Mouse (Mus musculus) midbrain, embryonic 11.5 days (tissue): ENCODE measurements around the gene Map1b. TPM values are rescaled to one million over a fixed set of nuclear protein-coding genes. Genes with fewer than 3 reads are reported as not detected.

Experiments used
- ATAC-seq: fragments of 200-750 bp; cut with Nextera tagmentation; 2 replicates; pipeline ENCODE4 v1.8.0; 2017; ENCODE audit warnings: moderate TSS enrichment, moderate library complexity; ENCODE audit not compliant: low FRiP score
- DNase-seq: peaks from one replicate; pipeline ENCODE4 v3.0.0; 2015; ENCODE audit warnings: low spot score; ENCODE audit errors: missing footprints
- H3K27ac ChIP-seq: fragments of 300-500 bp; sonication (generic); 2 replicates; pipeline ENCODE4 v1.5.1; 2014; ENCODE audit warnings: low read depth, low read length
- H3K27me3 ChIP-seq: fragments of 300-500 bp; sonication (generic); 2 replicates; pipeline ENCODE4 v1.6.1; 2014; ENCODE audit warnings: mild to moderate bottlenecking, low read length, moderate library complexity, mixed read lengths; ENCODE audit not compliant: control insufficient read depth, insufficient read depth
- H3K36me3 ChIP-seq: fragments of 300-500 bp; sonication (generic); 2 replicates; pipeline ENCODE4 v1.6.1; 2014; ENCODE audit warnings: mild to moderate bottlenecking, low read length, moderate library complexity, mixed read lengths; ENCODE audit not compliant: control insufficient read depth, insufficient read depth
- H3K4me1 ChIP-seq: fragments of 300-500 bp; sonication (generic); 2 replicates; pipeline ENCODE4 v1.6.1; 2014; ENCODE audit warnings: low read length; ENCODE audit not compliant: control insufficient read depth, insufficient read depth
- H3K4me2 ChIP-seq: fragments of 300-500 bp; sonication (generic); 2 replicates; pipeline ENCODE4 v1.6.1; 2014; ENCODE audit warnings: mild to moderate bottlenecking, moderate library complexity
- H3K4me3 ChIP-seq: fragments of 300-500 bp; sonication (generic); 2 replicates; pipeline ENCODE4 v1.5.1; 2014; ENCODE audit warnings: low read depth, low read length
- H3K9ac ChIP-seq: fragments of 300-500 bp; sonication (generic); 2 replicates; pipeline ENCODE4 v1.6.1; 2014; ENCODE audit warnings: low read length
- H3K9me3 ChIP-seq: fragments of 300-500 bp; sonication (generic); 2 replicates; pipeline ENCODE4 v1.6.1; 2016; ENCODE audit warnings: low read length; ENCODE audit not compliant: control insufficient read depth
- WGBS: fragments of 180-500 bp; shearing (Covaris S2); extraction: QIAGEN DNeasy Blood & Tissue Kit; methylation state at CpG from one replicate; pipeline ENCODE4 v1.1.7; 2014; 5-methylcytosine and 5-hydroxymethylcytosine counted together
- polyA plus RNA-seq: library from polyadenylated mRNA; unstranded; fragments of >200 nt; fragmentation: Nextera tagmentation; extraction: Ambion mirVana; gene quantifications from 2 replicates; pipeline ENCODE4 v1.2.1, GENCODE M21; 2014

Gene Map1b
- polyA plus RNA-seq, 1 experiment from 2014 or later = 911 TPM

- Histone ChIP-seq H3K4me1 (peaks cover 46% of the 10 kb centered on the region), H3K27ac (0 out of 2 replicates have a peak overlapping the region, but pooled peaks have one; percentile 15), H3K27me3 (no peaks in the 10 kb centered on the region), H3K4me2 (no peak overlapping the region), H3K9ac (no peak overlapping the region), H3K36me3 (no peaks in the 10 kb centered on the region), H3K4me3 (no peak overlapping the region), H3K9me3 (no peaks in the 10 kb centered on the region)
- ATAC-seq (no peak), DNase-seq (no peak)
- 52% methylated on average over 6 of the region's 6 CpGs for WGBS
These were observed 49.5 kb downstream of the Map1b start for GRCm38 (mm10) chr13:99466811-99467315.

DNA sequence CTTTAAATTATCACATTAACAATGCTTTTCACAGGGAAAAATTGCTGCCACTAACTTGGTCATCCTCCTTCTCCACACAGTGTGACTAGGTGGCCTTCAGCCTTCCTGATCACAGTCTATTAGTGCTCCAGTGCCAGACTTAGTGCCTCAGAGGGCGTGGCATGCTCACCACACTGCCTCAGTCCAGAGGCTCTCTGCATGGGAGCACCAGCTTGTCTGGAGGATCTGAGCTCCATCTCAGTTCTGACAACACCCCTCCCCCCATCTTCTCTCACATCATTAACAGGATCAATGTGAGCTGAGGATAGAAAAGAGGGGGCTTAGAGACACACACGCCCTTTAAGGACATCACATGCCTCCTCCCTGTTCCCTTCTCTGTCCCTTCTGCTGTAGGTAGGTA, 50.3 kb downstream of the Map1b start:
- DNase-seq = no peak
- 42% methylated on average over 2 of the region's 2 CpGs for WGBS

DNA sequence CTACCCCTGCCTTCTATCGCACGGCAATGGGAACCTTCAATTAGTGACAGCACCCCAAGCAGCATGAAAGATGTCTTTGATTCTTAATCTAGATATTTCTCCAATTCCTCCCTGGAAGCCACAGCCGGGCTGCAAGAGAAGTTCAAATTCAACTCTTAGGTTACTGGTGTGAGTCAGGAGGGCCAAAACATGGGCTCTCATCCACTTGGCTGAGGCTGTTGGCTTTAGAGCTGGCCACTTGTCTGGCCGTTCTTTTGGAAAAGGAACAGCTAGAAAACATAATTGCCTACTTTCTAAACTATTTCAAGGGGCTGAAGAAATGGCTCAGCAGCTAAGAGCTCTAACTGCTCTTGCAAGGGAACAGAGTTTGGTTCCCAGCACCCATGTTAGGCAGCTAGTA, 51.8 kb downstream of the Map1b start:
- no peak for ATAC-seq
- Histone ChIP-seq H3K9me3 (no peaks in the 10 kb centered on the region), H3K27ac (no peak overlapping the region), H3K36me3 (no peaks in the 10 kb centered on the region), H3K27me3 (no peaks in the 10 kb centered on the region), H3K4me1 (peaks cover 29% of the 10 kb centered on the region), H3K4me2 (no peak overlapping the region), H3K9ac (no peak overlapping the region), H3K4me3 (no peak overlapping the region)
- 78% methylated on average over 4 of the region's 4 CpGs for WGBS
- no peak for DNase-seq

More for the DNA sequence above, 50.3 kb downstream of the Map1b start:
- Histone ChIP-seq H3K27ac (no peak overlapping the region; the same call in 1 of the 2 replicates), H3K27me3 (no peaks in the 10 kb centered on the region), H3K9ac (no peak overlapping the region), H3K4me3 (no peak overlapping the region), H3K4me2 (no peak overlapping the region), H3K9me3 (no peaks in the 10 kb centered on the region), H3K36me3 (no peaks in the 10 kb centered on the region), H3K4me1 (peaks cover 45% of the 10 kb centered on the region)
- peak; percentile 65 for ATAC-seq

GRCm38 (mm10) chr13:99461886-99462285, 54.5 kb downstream of the Map1b start:
- H3K9ac ChIP-seq = no peak overlapping the region
- no peak for ATAC-seq
- H3K4me3 ChIP-seq = no peak overlapping the region
- 93% methylated on average over 4 of the region's 4 CpGs for WGBS
- no peaks in the 10 kb centered on the region for H3K27me3 ChIP-seq
- peaks cover 9% of the 10 kb centered on the region for H3K4me1 ChIP-seq
- DNase-seq = no peak
- no peak overlapping the region for H3K4me2 ChIP-seq
- H3K27ac ChIP-seq = no peak overlapping the region
- peaks cover 2% of the 10 kb centered on the region; the same call in 1 of the 2 replicates for H3K36me3 ChIP-seq
- no peaks in the 10 kb centered on the region for H3K9me3 ChIP-seq

DNA sequence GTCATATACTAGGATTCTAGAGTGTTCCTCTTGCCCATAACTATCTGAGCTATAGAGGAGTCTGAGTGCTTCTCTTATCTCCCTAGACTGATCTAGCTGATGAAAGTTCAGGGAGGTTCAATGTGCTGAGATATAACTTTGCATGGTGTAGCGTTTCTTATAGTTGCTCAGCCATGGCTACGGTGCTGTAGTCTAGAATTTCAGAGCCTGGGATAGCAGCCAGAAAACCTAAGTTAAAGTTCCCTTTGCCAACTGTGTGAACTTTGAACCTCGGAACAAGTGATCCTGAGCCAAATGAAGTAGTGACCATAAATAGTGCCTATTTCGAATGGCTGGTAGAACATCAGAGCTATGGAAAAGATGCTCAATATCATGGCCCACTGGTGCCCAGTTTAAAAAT, 56.7 kb downstream of the Map1b start:
- DNase-seq (no peak), ATAC-seq (no peak)
- Histone ChIP-seq H3K9me3 (no peaks in the 10 kb centered on the region), H3K36me3 (peaks cover 2% of the 10 kb centered on the region; the same call in 1 of the 2 replicates), H3K27me3 (no peaks in the 10 kb centered on the region), H3K4me1 (0 out of 2 replicates have a peak, but pooled peaks cover 4% of the 10 kb centered on the region), H3K4me2 (no peak overlapping the region), H3K4me3 (no peak overlapping the region), H3K9ac (no peak overlapping the region), H3K27ac (no peak overlapping the region)
- 95% methylated on average over 4 of the region's 4 CpGs for WGBS

DNA sequence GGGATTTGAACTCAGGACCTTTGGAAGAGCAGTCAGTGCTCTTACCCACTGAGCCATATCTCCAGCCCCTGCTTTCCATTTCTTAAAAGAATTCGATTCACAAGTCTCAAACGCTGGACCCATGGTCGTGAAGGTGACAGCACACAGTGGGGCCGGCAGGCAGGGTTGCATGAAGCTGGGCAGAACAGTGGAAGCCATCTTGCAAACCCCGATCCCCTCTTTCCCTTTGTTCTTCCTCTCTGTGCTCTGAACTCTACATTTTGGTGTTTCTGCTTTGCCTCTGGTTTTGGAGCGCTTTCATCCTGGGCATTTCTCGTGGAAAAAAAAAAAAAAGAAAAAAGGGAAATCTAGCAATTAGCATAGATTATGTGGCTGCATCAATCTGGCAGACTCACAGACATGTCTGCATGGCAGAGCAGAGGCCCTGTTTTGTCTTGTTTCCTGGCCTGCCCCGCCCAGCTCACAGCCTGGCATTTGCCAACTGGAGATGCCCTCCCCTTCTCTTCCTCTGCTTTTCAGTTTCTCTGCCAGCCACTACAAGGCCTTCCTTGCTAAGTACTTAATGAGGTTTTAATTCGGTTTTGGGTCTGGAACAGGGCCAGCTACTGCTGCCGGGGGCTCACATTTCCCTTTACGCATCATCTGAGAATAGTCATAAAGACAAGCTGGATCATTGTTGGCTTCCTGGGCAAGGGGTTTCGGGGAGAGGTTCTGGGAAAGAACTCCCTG, 57.5 kb downstream of the Map1b start:
- no peak overlapping the region for H3K4me3 ChIP-seq
- H3K4me1 ChIP-seq = 0 out of 2 replicates have a peak, but pooled peaks cover 4% of the 10 kb centered on the region
- 94% methylated on average over 12 of the region's 12 CpGs for whole genome bisulfite sequencing
- peaks cover 2% of the 10 kb centered on the region; the same call in 1 of the 2 replicates for H3K36me3 ChIP-seq
- H3K4me2 ChIP-seq = no peak overlapping the region
- ATAC-seq = no peak
- H3K27ac ChIP-seq = no peak overlapping the region
- H3K9ac ChIP-seq = no peak overlapping the region
- H3K27me3 ChIP-seq = no peaks in the 10 kb centered on the region
- DNase-seq = no peak
- H3K9me3 ChIP-seq = no peaks in the 10 kb centered on the region

DNA sequence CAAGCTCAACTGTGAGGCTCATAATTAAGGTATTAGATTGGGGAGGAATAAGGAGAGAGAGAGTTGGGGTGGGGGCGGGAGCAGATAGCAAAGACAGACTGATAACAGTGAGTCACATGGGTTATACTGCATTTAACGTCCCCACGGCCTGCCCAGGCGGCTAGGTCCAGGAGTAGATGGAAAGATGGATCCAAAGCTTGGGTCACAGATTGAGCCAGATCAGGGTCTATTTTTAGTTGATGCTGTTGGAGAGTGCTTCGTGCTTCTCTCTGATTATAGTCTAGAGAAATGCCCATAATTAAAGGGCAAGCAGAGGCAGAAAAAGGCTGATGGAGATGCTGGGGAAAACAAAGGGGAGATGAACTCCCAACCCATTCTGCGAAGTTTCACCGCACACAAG, 61.4 kb downstream of the Map1b start:
- DNase-seq (no peak), ATAC-seq (peak; percentile 34; the same call in 1 of the 2 replicates)
- no peak overlapping the region for H3K9ac ChIP-seq
- H3K4me3 ChIP-seq = no peak overlapping the region
- H3K9me3 ChIP-seq = no peaks in the 10 kb centered on the region
- no peak overlapping the region for H3K27ac ChIP-seq
- peaks cover 4% of the 10 kb centered on the region; the same call in 1 of the 2 replicates for H3K4me1 ChIP-seq
- H3K4me2 ChIP-seq = no peak overlapping the region
- peaks cover 4% of the 10 kb centered on the region for H3K36me3 ChIP-seq
- 87% methylated on average over 7 of the region's 7 CpGs for WGBS
- H3K27me3 ChIP-seq = no peaks in the 10 kb centered on the region

DNA sequence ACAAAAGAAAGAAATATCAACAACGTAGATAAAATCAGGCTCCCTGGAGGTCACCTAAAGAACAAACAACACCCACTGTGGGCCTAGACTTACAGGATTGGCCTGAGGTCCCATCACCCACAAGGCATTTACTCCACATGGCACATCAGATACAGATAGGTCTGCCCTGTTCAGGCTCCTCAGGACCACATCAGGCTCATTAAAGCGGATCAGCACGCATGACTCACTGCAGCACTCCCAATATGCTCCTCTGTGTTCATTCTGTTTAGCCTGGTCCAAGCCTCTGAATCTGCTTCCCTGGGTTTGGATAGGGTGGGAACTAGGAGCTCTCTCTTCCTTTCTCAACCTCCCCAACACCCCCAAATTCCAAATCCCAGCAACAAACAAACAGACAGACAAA, 63.9 kb downstream of the Map1b start:
- Histone ChIP-seq H3K4me2 (no peak overlapping the region), H3K9me3 (no peaks in the 10 kb centered on the region), H3K36me3 (peaks cover 2% of the 10 kb centered on the region; the same call in 1 of the 2 replicates), H3K4me3 (no peak overlapping the region), H3K9ac (no peak overlapping the region), H3K27me3 (no peaks in the 10 kb centered on the region), H3K4me1 (peaks cover 22% of the 10 kb centered on the region), H3K27ac (no peak overlapping the region)
- ATAC-seq (no peak), DNase-seq (no peak)
- 92% methylated on average over 3 of the region's 3 CpGs for WGBS

GRCm38 (mm10) chr13:99451276-99451675, 65.1 kb downstream of the Map1b start:
- Histone ChIP-seq H3K4me1 (peaks cover 34% of the 10 kb centered on the region), H3K27ac (no peak overlapping the region), H3K4me2 (no peak overlapping the region), H3K9ac (no peak overlapping the region), H3K36me3 (peaks cover 2% of the 10 kb centered on the region; the same call in 1 of the 2 replicates), H3K4me3 (no peak overlapping the region), H3K9me3 (no peaks in the 10 kb centered on the region), H3K27me3 (no peaks in the 10 kb centered on the region)
- DNase-seq (no peak), ATAC-seq (no peak)
- 90% methylated on average over 5 of the region's 5 CpGs for WGBS
